Mouse (Mus musculus): ENCODE data around the gene Galnt12. TPM values are rescaled to one million over a fixed set of nuclear protein-coding genes. Genes with fewer than 3 reads are reported as not detected.

The Galnt12 gene
- total and polyA plus RNA-seq, 3 experiments, result not detected

DNA sequence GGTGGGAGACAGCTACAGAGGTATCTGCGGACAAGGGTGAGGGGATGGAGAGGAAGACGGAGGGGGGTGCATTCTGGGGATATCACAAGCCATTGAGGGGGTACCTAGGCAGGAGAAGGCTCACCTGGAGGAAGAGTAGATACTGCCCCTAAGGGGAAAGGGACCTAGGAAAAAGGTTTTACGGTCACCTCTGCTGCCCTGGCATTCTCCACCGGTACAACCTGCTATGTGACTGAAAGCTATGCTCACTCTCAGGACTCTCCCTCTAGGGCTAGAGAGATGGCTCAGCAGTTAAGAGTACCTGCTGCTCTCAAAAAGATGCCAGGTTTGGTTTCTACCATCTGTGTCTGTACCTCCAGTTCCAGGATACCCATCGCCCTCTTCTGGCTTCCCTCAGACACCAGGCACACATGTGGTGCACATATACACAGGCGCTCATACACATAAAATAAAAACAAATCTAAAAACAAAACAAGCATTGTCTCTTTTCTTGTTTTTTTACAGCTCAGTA lies 36.1 kb upstream of the Galnt12 start:
- no peak overlapping the region for H3K9ac ChIP-seq (ENCODE audit: control insufficient read depth, low read depth, low read length, poor library complexity, severe bottlenecking)
- no peaks in the 10 kb centered on the region for H3K9me3 ChIP-seq (replicated peaks; ENCODE audit: insufficient read depth, low read length)
- no peak for DNase-seq (ENCODE audit: low read depth, low spot score)
- no peak overlapping the region for H3K27ac ChIP-seq (ENCODE audit: control insufficient read depth, low read depth, low read length)
- H3K27me3 ChIP-seq (ENCODE audit: control insufficient read depth in 1 of 2, insufficient read depth in 2 of 2, low read length in 2 of 2), result no peaks in the 10 kb centered on the region
- H3K4me1 ChIP-seq (ENCODE audit: control insufficient read depth in 1 of 2, insufficient read depth in 2 of 2, low read length in 2 of 2), result no peaks in the 10 kb centered on the region
- no peaks in the 10 kb centered on the region for H3K36me3 ChIP-seq (ENCODE audit: control insufficient read depth in 1 of 2, insufficient read depth in 2 of 2, low read length in 2 of 2)
- TF ChIP-seq USF2 (IDR thresholded peaks at IDR 0.05; ENCODE audit: borderline replicate concordance in 1 of 2, insufficient read depth in 1 of 2, low read depth in 1 of 2, low read length in 2 of 2), result no peak
- TF ChIP-seq KAT2A (conservative IDR thresholded peaks at IDR 0.05; ENCODE audit: low read depth, low read length), result no peak
- TF ChIP-seq GABPA (IDR thresholded peaks at IDR 0.05; ENCODE audit: low read depth, low read length), result no peak
- TF ChIP-seq ETS1 (IDR thresholded peaks at IDR 0.05; ENCODE audit: low read depth, low read length), result no peak
- no peak for TF ChIP-seq MAX (IDR thresholded peaks at IDR 0.05; ENCODE audit: low read length)
- no peak for TF ChIP-seq E2F4 (IDR thresholded peaks at IDR 0.05; ENCODE audit: borderline replicate concordance, low read depth, low read length)
- H3K4me3 ChIP-seq (ENCODE audit: control insufficient read depth in 1 of 2, insufficient read depth in 1 of 2, low read depth in 2 of 2, low read length in 2 of 2), result no peak overlapping the region
- no peaks in the 10 kb centered on the region for H3K79me2 ChIP-seq (ENCODE audit: control insufficient read depth, insufficient read depth, low read length, poor library complexity)

DNA sequence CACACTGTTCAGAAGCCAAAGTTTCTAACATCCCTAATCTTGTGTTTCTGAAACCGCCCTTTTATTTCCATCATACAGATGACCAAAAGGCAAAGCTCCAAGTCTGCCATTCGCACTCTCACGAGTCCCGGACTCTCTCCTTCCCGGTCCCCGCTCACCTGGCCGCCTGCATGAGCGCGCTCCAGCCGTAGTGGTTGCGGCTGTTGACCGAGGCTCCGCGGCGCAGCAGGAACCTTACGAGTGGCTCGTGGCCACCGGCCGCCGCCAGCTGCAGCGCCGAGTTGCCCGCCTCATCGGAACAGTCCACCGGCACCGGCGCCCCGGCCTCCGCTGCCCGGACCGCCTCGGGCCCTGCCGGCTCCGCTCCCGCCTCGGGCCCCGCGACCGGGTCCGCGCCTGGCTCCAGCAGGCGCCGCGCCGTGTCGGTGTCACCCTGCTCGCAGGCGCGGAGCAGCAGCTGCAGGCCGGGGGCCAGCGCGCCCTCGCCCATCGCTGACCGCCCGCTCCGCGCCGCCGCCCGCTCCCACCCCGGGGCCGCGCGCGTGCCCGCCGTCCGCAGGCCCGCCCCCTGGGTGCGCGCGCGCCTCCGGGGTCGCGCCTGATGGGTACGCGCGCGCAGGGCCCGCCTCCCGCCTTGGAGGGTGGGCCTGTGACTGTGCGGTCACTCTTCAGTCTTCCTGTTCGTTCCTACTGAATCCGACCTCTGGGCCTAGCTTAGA lies 34.8 kb upstream of the Galnt12 start, which contains the start of gene Anks6:
Gene Anks6 (minus strand): TSS at position 637 of the 719 bp plus-strand sequence.
- H3K9me3 ChIP-seq (replicated peaks; ENCODE audit: insufficient read depth, low read length), result no peaks in the 10 kb centered on the region
- no peak for TF ChIP-seq ELF1 (IDR thresholded peaks at IDR 0.05; ENCODE audit: low read depth, low read length)
- no peak for TF ChIP-seq ETS1 (IDR thresholded peaks at IDR 0.05; ENCODE audit: low read depth, low read length)
- TF ChIP-seq POLR2AphosphoS5 (IDR thresholded peaks at IDR 0.05; ENCODE audit: borderline replicate concordance, low read depth, low read length), result no peak
- no peak for TF ChIP-seq NRF1 (IDR thresholded peaks at IDR 0.05; ENCODE audit: insufficient read depth, low read depth, low read length, poor library complexity, severe bottlenecking)
- TF ChIP-seq UBTF (IDR thresholded peaks at IDR 0.05; ENCODE audit: borderline replicate concordance, insufficient read depth, low read depth, low read length), result no peak
- TF ChIP-seq MAZ (IDR thresholded peaks at IDR 0.05; ENCODE audit: low read depth, low read length), result no peak
- no peak within 1 kb of the TSS for H3K9ac ChIP-seq (ENCODE audit: control insufficient read depth, low read depth, low read length, poor library complexity, severe bottlenecking)
- H3K4me1 ChIP-seq (ENCODE audit: control insufficient read depth in 1 of 2, insufficient read depth in 2 of 2, low read length in 2 of 2), result no peaks in the 10 kb centered on the region
- H3K27me3 ChIP-seq (ENCODE audit: control insufficient read depth in 1 of 2, insufficient read depth in 2 of 2, low read length in 2 of 2), result no peaks in the 10 kb centered on the region
- DNase-seq (ENCODE audit: low read depth, low spot score), result no peak
- no peaks in the 10 kb centered on the region for H3K79me2 ChIP-seq (ENCODE audit: control insufficient read depth, insufficient read depth, low read length, poor library complexity)
- H3K27ac ChIP-seq (ENCODE audit: control insufficient read depth, low read depth, low read length), result no peak within 1 kb of the TSS
- H3K4me3 ChIP-seq (ENCODE audit: control insufficient read depth in 1 of 2, insufficient read depth in 1 of 2, low read depth in 2 of 2, low read length in 2 of 2), result no peak within 1 kb of the TSS
- no peaks in the 10 kb centered on the region for H3K36me3 ChIP-seq (ENCODE audit: control insufficient read depth in 1 of 2, insufficient read depth in 2 of 2, low read length in 2 of 2)
